Mouse (Mus musculus): ENCODE data around the gene Prdx4.
"Not testable (repeated sequence)": the region's sequence is repeated elsewhere in the genome, so short reads cannot be mapped to it uniquely, and the experiment has no call there.

The Prdx4 gene

DNA sequence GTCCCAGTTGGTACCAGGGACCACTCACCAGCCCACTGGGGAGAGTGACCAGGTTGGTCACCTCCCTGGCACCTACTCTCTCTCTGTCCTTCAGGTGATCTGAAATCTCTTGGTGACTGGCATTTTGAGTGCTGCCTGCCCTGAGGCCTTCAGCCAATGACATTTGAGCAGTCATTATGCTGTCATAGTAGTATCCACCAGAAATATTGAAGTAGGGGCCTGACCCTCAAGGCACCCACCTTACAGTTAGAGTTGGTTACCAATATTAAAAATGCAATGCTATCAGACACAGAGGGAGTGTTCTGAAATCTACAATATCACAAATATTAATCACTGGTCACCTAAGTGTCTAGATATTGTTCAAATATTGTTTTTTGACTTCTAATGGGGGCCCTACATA, at the start of gene Prdx4:
TSS of gene Prdx4 (minus strand) at position 101 of the 400 bp plus-strand sequence.
- no peak for DNase-seq (ENCODE audit: low spot score)

DNA sequence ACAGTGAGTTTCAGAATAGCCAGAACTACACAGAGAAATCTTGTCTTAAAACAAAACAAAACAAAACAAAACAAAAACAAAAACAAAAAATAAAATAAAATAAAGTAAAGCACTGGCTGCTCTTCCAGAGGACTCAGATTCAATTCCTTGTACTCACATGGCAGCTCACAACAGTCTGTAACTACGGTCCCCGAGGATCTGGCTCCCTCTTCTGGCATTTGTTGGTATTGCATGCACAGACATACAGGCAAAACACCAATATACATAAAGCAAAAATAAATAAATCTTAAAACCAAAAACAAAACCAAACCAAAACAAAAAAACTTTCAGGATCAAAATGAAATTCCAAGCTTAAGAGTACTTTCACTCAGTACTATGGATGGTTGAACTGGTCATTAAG, 36.0 kb upstream of the Prdx4 start:
- DNase-seq (ENCODE audit: low spot score), result peak; percentile 19

DNA sequence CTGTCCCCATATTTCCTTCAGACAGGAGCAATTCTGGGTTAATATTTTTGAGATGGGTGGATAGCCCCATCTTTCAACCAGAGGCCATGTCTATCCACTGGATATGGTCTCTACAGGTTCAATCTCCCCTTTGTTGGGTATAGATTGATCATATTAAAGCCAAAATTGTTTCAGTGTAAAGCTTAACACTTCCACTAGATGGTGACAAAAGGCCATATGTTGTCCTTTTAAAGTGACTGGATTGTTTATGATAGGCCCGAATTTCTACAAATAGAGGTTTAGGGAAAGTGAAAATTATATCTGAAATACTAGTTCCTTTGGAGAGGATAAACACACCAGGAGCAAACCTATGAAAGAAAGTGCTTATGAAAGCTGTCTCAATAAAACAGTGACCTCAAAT, 34.9 kb upstream of the Prdx4 start:
- DNase-seq (ENCODE audit: low spot score), result no peak

DNA sequence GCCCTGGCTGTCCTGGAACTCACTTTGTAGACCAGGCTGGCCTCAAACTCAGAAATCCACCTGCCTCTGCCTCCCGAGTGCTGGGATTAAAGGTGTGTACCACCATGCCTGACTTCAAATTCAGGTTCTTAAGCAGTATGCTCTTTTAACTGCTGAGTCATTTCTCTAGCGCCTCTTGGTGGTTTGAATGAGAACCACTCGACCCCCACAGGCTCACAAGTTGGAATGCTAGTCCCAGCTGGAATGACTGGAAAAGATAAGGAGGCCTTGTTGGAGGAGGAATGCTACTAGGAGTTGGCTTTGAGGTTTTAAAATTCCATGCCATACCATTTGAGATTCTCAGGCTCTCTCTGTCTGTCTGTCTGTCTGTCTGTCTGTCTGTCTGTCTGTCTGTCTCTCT, 29.6 kb upstream of the Prdx4 start:
- DNase-seq (ENCODE audit: low spot score), result not testable (repeated sequence)

DNA sequence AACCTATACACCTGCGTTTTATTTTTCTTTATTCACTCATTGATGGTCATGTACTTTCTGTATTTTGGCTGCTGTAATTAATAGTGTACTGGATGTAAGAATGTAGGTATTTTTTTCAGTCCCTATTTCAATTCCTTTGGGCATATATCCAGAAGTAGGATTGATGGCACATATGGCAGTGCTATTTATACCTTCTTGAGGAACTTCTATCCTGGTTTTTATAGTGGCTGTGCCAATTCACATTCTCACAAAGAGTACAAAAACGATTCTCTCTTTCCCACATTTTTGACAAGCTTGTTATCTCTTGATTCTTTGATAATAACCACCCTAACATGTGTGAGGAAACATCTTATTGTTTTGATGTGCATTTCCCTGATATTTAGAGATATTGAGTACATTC, 24.5 kb upstream of the Prdx4 start:
- DNase-seq (ENCODE audit: low spot score), result no peak

DNA sequence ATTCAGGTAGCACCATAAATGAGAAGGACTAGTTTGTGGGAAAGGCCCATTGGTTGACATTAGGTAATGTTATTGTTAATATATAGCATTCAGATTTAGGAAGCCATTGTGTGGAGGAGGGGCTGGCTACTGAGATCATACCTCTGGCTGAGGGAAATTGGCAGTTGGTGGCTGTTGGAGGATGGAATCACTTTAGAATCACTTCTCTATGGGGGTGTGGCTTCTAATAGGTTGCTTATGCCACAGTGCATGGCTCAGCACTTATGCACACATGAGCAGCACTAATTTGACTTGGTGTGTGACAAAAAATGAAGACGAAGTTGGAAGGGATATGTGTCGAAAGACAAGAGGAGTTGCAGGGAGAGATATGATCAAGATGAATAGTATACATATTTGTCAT, 5.7 kb upstream of the Prdx4 start:
- no peak for DNase-seq (ENCODE audit: low spot score)

DNA sequence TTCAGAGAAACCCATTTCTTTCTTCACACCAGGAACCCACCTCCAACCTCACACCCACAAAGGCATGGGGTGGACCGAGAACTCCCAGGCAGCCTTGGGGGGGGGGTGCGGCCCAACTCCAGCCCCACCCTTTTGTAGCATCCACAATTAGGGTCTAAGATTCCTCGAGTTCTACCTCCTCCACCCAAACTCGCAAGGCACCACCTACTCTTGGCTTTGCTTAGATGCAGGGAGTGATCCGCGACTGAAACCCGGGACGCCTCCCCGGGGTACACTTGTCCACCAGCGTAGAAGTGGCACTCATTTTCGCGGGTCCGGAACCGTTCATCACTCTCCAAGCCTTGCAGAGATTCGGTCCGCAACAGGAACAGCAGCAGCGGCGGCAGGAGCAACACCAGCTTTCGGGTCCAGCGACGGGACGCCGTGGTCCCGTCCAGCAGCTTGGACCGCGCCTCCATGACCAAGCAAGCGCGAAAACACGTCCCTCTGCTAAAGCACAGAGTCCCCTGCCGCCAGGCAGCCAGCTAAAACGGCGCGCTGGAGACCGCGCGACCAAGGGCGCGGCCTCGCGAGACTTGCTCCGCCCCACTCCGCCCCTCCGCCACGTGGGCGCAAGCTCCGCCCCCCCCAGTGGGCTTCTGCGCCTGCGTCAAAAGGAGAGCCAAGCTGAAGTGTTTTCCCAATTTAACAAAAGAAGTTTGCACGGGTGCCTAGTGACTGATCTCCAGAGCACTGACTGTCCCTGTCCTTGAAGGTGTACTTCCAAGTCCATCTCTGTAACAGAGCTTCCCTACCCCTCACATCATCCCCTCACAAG, 2.4 kb downstream of the Prdx4 start:
- peak; percentile 80 for DNase-seq (ENCODE audit: low spot score)

DNA sequence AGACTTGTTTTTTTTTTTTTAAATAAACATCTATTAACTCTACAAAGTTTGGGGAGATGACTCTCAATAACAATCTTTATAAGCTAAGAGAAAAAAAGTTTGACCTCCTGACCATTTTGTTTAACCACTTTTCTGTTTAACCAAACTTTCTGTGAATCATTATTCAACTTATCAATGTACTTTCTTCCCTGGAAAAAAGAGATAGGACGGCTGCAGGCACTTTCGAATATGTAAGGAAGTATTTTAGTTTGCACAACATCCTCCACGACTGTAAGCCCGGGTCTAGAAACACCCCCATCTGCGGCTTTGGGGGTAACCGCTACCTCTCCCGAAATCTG, 3.0 kb downstream of the Prdx4 start:
- no peak for DNase-seq (ENCODE audit: low spot score)

DNA sequence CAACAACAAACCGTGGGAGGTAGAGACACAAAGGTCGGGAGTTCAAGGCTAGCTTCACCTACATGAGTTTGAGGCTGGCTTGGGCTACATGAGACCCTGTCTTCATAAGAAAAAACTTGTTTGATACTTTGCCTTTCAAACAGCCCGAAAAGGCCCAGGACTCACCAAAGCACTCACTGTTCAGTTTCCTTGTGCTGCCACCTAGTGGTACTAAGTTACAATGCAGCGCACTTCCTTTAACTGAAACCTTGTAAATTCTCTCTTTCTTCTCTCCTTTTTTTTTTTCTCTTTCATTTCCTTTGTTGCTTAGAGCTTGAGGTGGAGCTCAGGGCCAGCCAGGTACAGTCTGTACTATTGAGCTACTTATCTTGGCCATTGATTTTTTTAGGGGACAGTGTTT, 22.5 kb downstream of the Prdx4 start:
- DNase-seq (ENCODE audit: low spot score), result peak; percentile 39

DNA sequence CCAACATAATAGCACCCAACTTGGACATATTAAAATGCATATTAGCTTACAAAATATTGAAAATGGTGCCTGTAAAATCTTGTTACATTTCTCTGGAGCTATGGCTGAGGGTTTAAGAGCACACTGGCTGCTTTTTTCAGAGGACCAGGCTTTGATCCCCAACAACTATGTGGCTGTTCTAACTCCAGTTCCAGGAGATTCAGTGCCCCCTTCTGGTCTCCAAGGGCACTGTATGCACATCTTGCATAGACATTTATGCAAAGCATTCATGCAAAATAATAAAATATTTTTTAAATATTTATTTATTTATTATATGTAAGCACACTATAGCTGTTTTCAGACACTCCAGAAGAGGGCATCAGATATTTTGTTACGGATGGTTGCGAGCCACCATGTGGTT, 34.2 kb downstream of the Prdx4 start:
- no peak for DNase-seq (ENCODE audit: low spot score)

DNA sequence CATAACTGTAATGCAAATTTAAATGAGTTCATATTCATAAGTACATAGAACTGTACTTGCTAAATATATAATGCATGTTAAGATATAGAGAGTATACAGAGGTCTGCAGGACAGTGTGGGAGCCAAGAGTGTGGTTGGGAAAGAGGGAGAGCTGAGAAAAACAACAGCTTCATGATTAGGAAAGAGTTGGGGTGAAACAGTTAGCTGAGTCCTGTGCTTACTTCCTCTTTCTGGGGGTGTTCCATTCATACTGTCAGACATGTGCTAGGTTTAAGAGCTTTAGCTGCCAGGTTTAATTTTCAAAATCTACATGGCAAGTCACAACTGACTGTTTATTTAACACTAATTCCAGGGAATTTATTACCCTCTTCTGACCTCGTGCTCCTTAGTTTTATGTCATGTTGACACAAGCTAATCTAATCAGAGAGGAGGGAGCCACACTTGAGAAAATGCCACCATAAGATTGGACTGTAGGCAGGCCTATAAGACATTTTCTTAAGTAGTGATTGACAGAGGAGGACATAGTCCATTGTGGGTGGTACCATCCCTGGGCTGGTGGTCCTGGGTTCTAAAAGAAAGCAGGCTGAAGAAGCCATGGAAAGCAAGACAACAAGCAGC, 60.0 kb downstream of the Prdx4 start:
- no peak for DNase-seq (ENCODE audit: low spot score)

DNA sequence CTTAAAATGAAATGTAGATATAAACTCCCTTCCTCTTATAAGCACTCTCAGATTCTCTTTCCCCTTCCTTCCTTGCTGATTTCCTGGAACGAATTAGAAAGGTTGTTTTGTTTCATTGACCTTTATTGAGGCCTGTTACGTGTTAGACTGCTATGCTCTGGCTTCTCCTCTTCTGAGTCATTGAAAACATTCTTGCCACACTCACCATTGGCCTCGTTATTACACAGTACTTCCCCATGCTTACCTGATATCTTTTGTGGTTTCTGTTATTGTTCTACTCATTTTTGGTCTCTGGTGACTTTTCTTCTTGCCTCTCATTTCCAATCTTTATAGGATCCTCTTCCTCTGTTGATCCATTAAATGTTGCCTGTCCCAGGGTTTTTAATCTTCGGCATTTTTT, 62.1 kb downstream of the Prdx4 start:
- no peak for DNase-seq (ENCODE audit: low spot score)
